Mouse (Mus musculus): ENCODE data around the gene Smurf1. TPM values are rescaled to one million over a fixed set of nuclear protein-coding genes. Genes with fewer than 3 reads are reported as not detected.

Smurf1 gene
- total and polyA plus RNA-seq, 2 experiments from 2014 or later: 21.6 to 55.5 TPM

- no peak overlapping the region for H3K9ac ChIP-seq
Observed at GRCm38 (mm10) chr5:144831840-144832469, 133.7 kb downstream of the Smurf1 start.

DNA sequence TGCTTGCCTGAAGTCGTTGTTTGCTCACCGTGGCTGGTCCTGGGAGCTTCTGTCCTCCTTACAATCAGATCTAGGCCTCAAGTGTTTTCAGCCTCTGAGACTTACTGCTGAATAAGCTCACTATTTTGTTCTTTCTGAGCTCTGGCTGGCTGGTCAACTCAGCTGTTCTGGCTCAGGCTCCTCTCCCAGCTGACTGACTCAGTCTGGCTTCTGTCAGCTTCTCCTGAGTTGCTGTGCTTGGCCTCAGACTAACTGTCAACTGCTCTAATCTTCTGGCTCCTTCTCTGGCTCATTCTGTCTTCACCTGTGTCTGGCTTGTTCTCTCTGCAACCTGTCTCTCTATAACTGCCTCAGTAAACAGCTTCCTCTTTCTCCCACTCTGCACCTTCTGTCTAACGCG lies 136.0 kb downstream of the Smurf1 start:
- Histone ChIP-seq H3K4me2 (ENCODE audit: low read depth) (no peak overlapping the region), H3K4me1 (ENCODE audit: insufficient read depth) (no peaks in the 10 kb centered on the region), H3K27ac (ENCODE audit: low read depth, low read length) (no peak overlapping the region), H3K9me3 (ENCODE audit: low read length) (no peaks in the 10 kb centered on the region), H3K4me3 (ENCODE audit: low read depth, low read length) (no peak overlapping the region), H3K27me3 (ENCODE audit: insufficient read depth, low read length) (no peaks in the 10 kb centered on the region), H3K36me3 (ENCODE audit: insufficient read depth) (peaks cover 97% of the 10 kb centered on the region), H3K9ac (no peak overlapping the region)
- 99% methylated on average over 4 of the region's 4 CpGs for WGBS
- ATAC-seq (no peak), DNase-seq (no peak)
- no peak for TF ChIP-seq CTCF (IDR thresholded peaks at IDR 0.05; ENCODE audit: low read depth)

More at GRCm38 (mm10) chr5:144831840-144832469, 133.7 kb downstream of the Smurf1 start:
- H3K27ac ChIP-seq (ENCODE audit: low read depth, low read length): no peak overlapping the region
- no peaks in the 10 kb centered on the region for H3K4me1 ChIP-seq (ENCODE audit: insufficient read depth)
- peaks cover 96% of the 10 kb centered on the region for H3K36me3 ChIP-seq (ENCODE audit: insufficient read depth)
- DNase-seq (no peak), ATAC-seq (no peak)
- no peak overlapping the region for H3K4me2 ChIP-seq (ENCODE audit: low read depth)
- no peaks in the 10 kb centered on the region for H3K27me3 ChIP-seq (ENCODE audit: insufficient read depth, low read length)
- no peak for TF ChIP-seq CTCF (IDR thresholded peaks at IDR 0.05; ENCODE audit: low read depth)
- WGBS: 84% methylated on average over 9 of the region's 9 CpGs
- no peaks in the 10 kb centered on the region for H3K9me3 ChIP-seq (ENCODE audit: low read length)
- no peak overlapping the region for H3K4me3 ChIP-seq (ENCODE audit: low read depth, low read length)

GRCm38 (mm10) chr5:144828365-144829102 lies 137.1 kb downstream of the Smurf1 start:
- DNase-seq: peak; percentile 16
- WGBS: 87% methylated on average over 20 of the region's 20 CpGs
- Histone ChIP-seq H3K4me2 (ENCODE audit: low read depth) (no peak overlapping the region), H3K4me1 (ENCODE audit: insufficient read depth) (no peaks in the 10 kb centered on the region), H3K9me3 (ENCODE audit: low read length) (no peaks in the 10 kb centered on the region), H3K27ac (ENCODE audit: low read depth, low read length) (no peak overlapping the region), H3K36me3 (ENCODE audit: insufficient read depth) (peaks cover 97% of the 10 kb centered on the region), H3K27me3 (ENCODE audit: insufficient read depth, low read length) (no peaks in the 10 kb centered on the region), H3K9ac (no peak overlapping the region), H3K4me3 (ENCODE audit: low read depth, low read length) (no peak overlapping the region)
- TF ChIP-seq CTCF (IDR thresholded peaks at IDR 0.05; ENCODE audit: low read depth): no peak
- ATAC-seq: peak; percentile 68

Small RNA genes lying within 50 kb of the gene (microRNA-seq; reads per million reads assigned to microRNA genes)
- 0 to 0.77 reads per million in 2 experiments for gene Mir7039

Other genes starting within 250 kb of the Smurf1 start
- gene Tmem130, start 204.0 kb downstream of the Smurf1 start, total RNA-seq (2014; rRNA removed): 164 and 262 TPM in 2 replicates
- gene Tmem130, start 204.0 kb downstream of the Smurf1 start, polyA plus RNA-seq (2015; fragmentation: Nextera tagmentation; extraction: Ambion mirVana): 175 and 379 TPM in 2 replicates
- 92.1 and 125 TPM in 2 replicates for gene Trrap, start 198.1 kb downstream of the Smurf1 start, total RNA-seq (2014; rRNA removed)
- 30.2 and 47.1 TPM in 2 replicates for gene Trrap, start 198.1 kb downstream of the Smurf1 start, polyA plus RNA-seq (2015; fragmentation: Nextera tagmentation; extraction: Ambion mirVana)
- gene Gm4871, start 66.9 kb upstream of the Smurf1 start, total RNA-seq (2014; rRNA removed): not detected in 2 replicates
- gene Gm4871, start 66.9 kb upstream of the Smurf1 start, polyA plus RNA-seq (2015; fragmentation: Nextera tagmentation; extraction: Ambion mirVana): not detected in 2 replicates
- not detected in 2 replicates for gene 1700018F24Rik, start 77.1 kb upstream of the Smurf1 start, total RNA-seq (2014; rRNA removed)
- gene 1700018F24Rik, start 77.1 kb upstream of the Smurf1 start, polyA plus RNA-seq (2015; fragmentation: Nextera tagmentation; extraction: Ambion mirVana): not detected in 2 replicates
- gene Arpc1a, start 118.0 kb upstream of the Smurf1 start, total RNA-seq (2014; rRNA removed): 146 and 156 TPM in 2 replicates
- gene Arpc1a, start 118.0 kb upstream of the Smurf1 start, polyA plus RNA-seq (2015; fragmentation: Nextera tagmentation; extraction: Ambion mirVana): 246 and 273 TPM in 2 replicates
- gene Kpna7, start 118.2 kb upstream of the Smurf1 start, total RNA-seq (2014; rRNA removed): 0.46 TPM in 1 of 2 replicates, not detected in the other
- not detected in 2 replicates for gene Kpna7, start 118.2 kb upstream of the Smurf1 start, polyA plus RNA-seq (2015; fragmentation: Nextera tagmentation; extraction: Ambion mirVana)
- gene Arpc1b, start 148.4 kb upstream of the Smurf1 start, total RNA-seq (2014; rRNA removed): 28.6 and 34.2 TPM in 2 replicates
- 59.9 and 67.1 TPM in 2 replicates for gene Arpc1b, start 148.4 kb upstream of the Smurf1 start, polyA plus RNA-seq (2015; fragmentation: Nextera tagmentation; extraction: Ambion mirVana)
- 65.9 and 66.4 TPM in 2 replicates for gene Pdap1, start 174.4 kb upstream of the Smurf1 start, total RNA-seq (2014; rRNA removed)
- 135 and 140 TPM in 2 replicates for gene Pdap1, start 174.4 kb upstream of the Smurf1 start, polyA plus RNA-seq (2015; fragmentation: Nextera tagmentation; extraction: Ambion mirVana)
- gene Bud31, start 174.5 kb upstream of the Smurf1 start, total RNA-seq (2014; rRNA removed): 127 and 138 TPM in 2 replicates
- 166 and 206 TPM in 2 replicates for gene Bud31, start 174.5 kb upstream of the Smurf1 start, polyA plus RNA-seq (2015; fragmentation: Nextera tagmentation; extraction: Ambion mirVana)
- gene Ptcd1, start 201.3 kb upstream of the Smurf1 start, total RNA-seq (2014; rRNA removed): 30.1 and 32.6 TPM in 2 replicates
- 20.4 and 21.7 TPM in 2 replicates for gene Ptcd1, start 201.3 kb upstream of the Smurf1 start, polyA plus RNA-seq (2015; fragmentation: Nextera tagmentation; extraction: Ambion mirVana)
- gene Cpsf4, start 201.4 kb upstream of the Smurf1 start, total RNA-seq (2014; rRNA removed): 47.9 and 52.7 TPM in 2 replicates
- 38.1 and 39.2 TPM in 2 replicates for gene Cpsf4, start 201.4 kb upstream of the Smurf1 start, polyA plus RNA-seq (2015; fragmentation: Nextera tagmentation; extraction: Ambion mirVana)
- 139 and 295 TPM in 2 replicates for gene Atp5j2, start 226.2 kb upstream of the Smurf1 start, total RNA-seq (2014; rRNA removed)
- gene Atp5j2, start 226.2 kb upstream of the Smurf1 start, polyA plus RNA-seq (2015; fragmentation: Nextera tagmentation; extraction: Ambion mirVana): 570 and 702 TPM in 2 replicates
- gene Zkscan14, start 236.0 kb upstream of the Smurf1 start, total RNA-seq (2014; rRNA removed): 15.6 and 16.0 TPM in 2 replicates
- 11.7 TPM in 2 replicates for gene Zkscan14, start 236.0 kb upstream of the Smurf1 start, polyA plus RNA-seq (2015; fragmentation: Nextera tagmentation; extraction: Ambion mirVana)
- gene Zkscan5, start 238.7 kb upstream of the Smurf1 start, total RNA-seq (2014; rRNA removed): 16.2 and 18.6 TPM in 2 replicates
- gene Zkscan5, start 238.7 kb upstream of the Smurf1 start, polyA plus RNA-seq (2015; fragmentation: Nextera tagmentation; extraction: Ambion mirVana): 11.3 and 12.2 TPM in 2 replicates

Data from forebrain, postnatal 0 days (tissue).